Mouse (Mus musculus): Measurements from ENCODE around the gene Slc9a3r1. TPM values are rescaled to one million over a fixed set of nuclear protein-coding genes. Genes with fewer than 3 reads are reported as not detected.

Gene Slc9a3r1
- polyA plus RNA-seq (2016; fragmentation: Nextera tagmentation; extraction: Ambion mirVana): 36.8 and 37.8 TPM in 2 replicates

- H3K4me3 ChIP-seq: peak within 1 kb of the TSS; percentile 69
- peaks cover 55% of the 10 kb centered on the region for H3K4me1 ChIP-seq
- under 1% methylated on average over 47 of the region's 47 CpGs for WGBS
Observed at GRCm38 (mm10) chr11:115162832-115163480, at the start of gene Slc9a3r1. Gene Slc9a3r1, plus strand, starts transcription at chr11:115163341.

GRCm38 (mm10) chr11:115119409-115119808, 43.7 kb upstream of the Slc9a3r1 start:
- H3K4me3 ChIP-seq: no peak overlapping the region
- 79% methylated on average over 9 of the region's 9 CpGs for WGBS
- H3K4me1 ChIP-seq: no peaks in the 10 kb centered on the region
- no peaks in the 10 kb centered on the region for H3K36me3 ChIP-seq
- DNase-seq (ENCODE audit: low spot score): no peak
- no peaks in the 10 kb centered on the region for H3K9me3 ChIP-seq (replicated peaks)
- H3K27ac ChIP-seq (replicated peaks): no peak overlapping the region
- no peaks in the 10 kb centered on the region for H3K27me3 ChIP-seq (ENCODE audit: low read depth, poor library complexity, severe bottlenecking)

More at GRCm38 (mm10) chr11:115162832-115163480, at the start of gene Slc9a3r1:
- peak; percentile 98 for DNase-seq (ENCODE audit: low spot score)
- Histone ChIP-seq H3K27me3 (ENCODE audit: low read depth, poor library complexity, severe bottlenecking) (peaks cover 69% of the 10 kb centered on the region), H3K27ac (replicated peaks) (peak within 1 kb of the TSS; percentile 84), H3K9me3 (replicated peaks) (no peaks in the 10 kb centered on the region), H3K36me3 (no peaks in the 10 kb centered on the region)

- DNase-seq (ENCODE audit: low spot score): no peak
- H3K27me3 ChIP-seq (ENCODE audit: low read depth, poor library complexity, severe bottlenecking): no peaks in the 10 kb centered on the region
- no peaks in the 10 kb centered on the region for H3K9me3 ChIP-seq (replicated peaks)
- H3K4me3 ChIP-seq: no peak overlapping the region
- H3K36me3 ChIP-seq: no peaks in the 10 kb centered on the region
- no peak overlapping the region for H3K27ac ChIP-seq (replicated peaks)
- 86% methylated on average over 4 of the region's 4 CpGs for WGBS
- H3K4me1 ChIP-seq: no peaks in the 10 kb centered on the region
Observed at GRCm38 (mm10) chr11:115128483-115128882, 34.7 kb upstream of the Slc9a3r1 start.

- Histone ChIP-seq H3K9me3 (replicated peaks) (no peaks in the 10 kb centered on the region), H3K4me3 (no peak overlapping the region), H3K27me3 (ENCODE audit: low read depth, poor library complexity, severe bottlenecking) (no peaks in the 10 kb centered on the region), H3K27ac (replicated peaks) (no peak overlapping the region), H3K36me3 (no peaks in the 10 kb centered on the region), H3K4me1 (no peaks in the 10 kb centered on the region)
- 91% methylated on average over 13 of the region's 13 CpGs for WGBS
- no peak for DNase-seq (ENCODE audit: low spot score)
Observed at GRCm38 (mm10) chr11:115129508-115130126, 33.5 kb upstream of the Slc9a3r1 start.

GRCm38 (mm10) chr11:115131768-115132381, 31.3 kb upstream of the Slc9a3r1 start:
- Histone ChIP-seq H3K27me3 (ENCODE audit: low read depth, poor library complexity, severe bottlenecking) (no peaks in the 10 kb centered on the region), H3K4me3 (no peak overlapping the region), H3K9me3 (replicated peaks) (no peaks in the 10 kb centered on the region), H3K27ac (replicated peaks) (no peak overlapping the region), H3K4me1 (no peaks in the 10 kb centered on the region), H3K36me3 (no peaks in the 10 kb centered on the region)
- DNase-seq (ENCODE audit: low spot score): no peak
- 90% methylated on average over 8 of the region's 8 CpGs for WGBS

- H3K4me3 ChIP-seq: no peak within 1 kb of the TSS
- H3K27ac ChIP-seq (replicated peaks): no peak within 1 kb of the TSS
- no peaks in the 10 kb centered on the region for H3K9me3 ChIP-seq (replicated peaks)
- no peaks in the 10 kb centered on the region for H3K36me3 ChIP-seq
- WGBS: 84% methylated on average over 8 of the region's 8 CpGs
- no peaks in the 10 kb centered on the region for H3K4me1 ChIP-seq
- DNase-seq (ENCODE audit: low spot score): no peak
- no peaks in the 10 kb centered on the region for H3K27me3 ChIP-seq (ENCODE audit: low read depth, poor library complexity, severe bottlenecking)
Observed at GRCm38 (mm10) chr11:115133800-115134199, 29.3 kb upstream of the Slc9a3r1 start, which contains the start of gene Cd300lf. Gene Cd300lf, minus strand, starts transcription at chr11:115133992.

- 85% methylated on average over 5 of the region's 5 CpGs for WGBS
- H3K27ac ChIP-seq (replicated peaks): no peak overlapping the region
Observed at GRCm38 (mm10) chr11:115138597-115139262, 24.4 kb upstream of the Slc9a3r1 start.

GRCm38 (mm10) chr11:115141970-115142369, 21.2 kb upstream of the Slc9a3r1 start:
- H3K36me3 ChIP-seq: no peaks in the 10 kb centered on the region
- no peaks in the 10 kb centered on the region for H3K9me3 ChIP-seq (replicated peaks)
- no peaks in the 10 kb centered on the region for H3K27me3 ChIP-seq (ENCODE audit: low read depth, poor library complexity, severe bottlenecking)
- no peak overlapping the region for H3K27ac ChIP-seq (replicated peaks)
- 94% methylated on average over 2 of the region's 2 CpGs for WGBS
- 0 out of 2 replicates have a peak, but pooled peaks cover 4% of the 10 kb centered on the region for H3K4me1 ChIP-seq
- no peak overlapping the region for H3K4me3 ChIP-seq
- no peak for DNase-seq (ENCODE audit: low spot score)

More at GRCm38 (mm10) chr11:115138597-115139262, 24.4 kb upstream of the Slc9a3r1 start:
- no peaks in the 10 kb centered on the region for H3K36me3 ChIP-seq
- no peak for DNase-seq (ENCODE audit: low spot score)
- H3K27me3 ChIP-seq (ENCODE audit: low read depth, poor library complexity, severe bottlenecking): no peaks in the 10 kb centered on the region
- H3K9me3 ChIP-seq (replicated peaks): no peaks in the 10 kb centered on the region
- H3K4me3 ChIP-seq: no peak overlapping the region
- no peaks in the 10 kb centered on the region for H3K4me1 ChIP-seq

GRCm38 (mm10) chr11:115147813-115148212, 15.3 kb upstream of the Slc9a3r1 start:
- no peak overlapping the region for H3K4me3 ChIP-seq
- 91% methylated on average over 4 of the region's 4 CpGs for WGBS
- no peak overlapping the region for H3K27ac ChIP-seq (replicated peaks)
- H3K4me1 ChIP-seq: peaks cover 21% of the 10 kb centered on the region
- DNase-seq (ENCODE audit: low spot score): no peak
- H3K27me3 ChIP-seq (ENCODE audit: low read depth, poor library complexity, severe bottlenecking): peaks cover 16% of the 10 kb centered on the region
- 0 out of 2 replicates have a peak, but pooled peaks cover 3% of the 10 kb centered on the region for H3K9me3 ChIP-seq (replicated peaks)
- H3K36me3 ChIP-seq: no peaks in the 10 kb centered on the region

GRCm38 (mm10) chr11:115150741-115151254, 12.3 kb upstream of the Slc9a3r1 start:
- no peak for DNase-seq (ENCODE audit: low spot score)
- WGBS: 86% methylated on average over 6 of the region's 6 CpGs
- 0 out of 2 replicates have a peak, but pooled peaks cover 3% of the 10 kb centered on the region for H3K9me3 ChIP-seq (replicated peaks)

GRCm38 (mm10) chr11:115151755-115152429, 11.2 kb upstream of the Slc9a3r1 start:
- Histone ChIP-seq H3K27me3 (ENCODE audit: low read depth, poor library complexity, severe bottlenecking) (peaks cover 57% of the 10 kb centered on the region), H3K36me3 (no peaks in the 10 kb centered on the region), H3K9me3 (replicated peaks) (0 out of 2 replicates have a peak, but pooled peaks cover 3% of the 10 kb centered on the region), H3K4me3 (peak overlapping the region; percentile 53), H3K27ac (replicated peaks) (peak overlapping the region; percentile 77), H3K4me1 (peaks cover 40% of the 10 kb centered on the region)
- WGBS: 8% methylated on average over 15 of the region's 15 CpGs
- peak; percentile 90 for DNase-seq (ENCODE audit: low spot score)

More at GRCm38 (mm10) chr11:115150741-115151254, 12.3 kb upstream of the Slc9a3r1 start:
- peaks cover 46% of the 10 kb centered on the region for H3K27me3 ChIP-seq (ENCODE audit: low read depth, poor library complexity, severe bottlenecking)
- peaks cover 40% of the 10 kb centered on the region for H3K4me1 ChIP-seq
- H3K4me3 ChIP-seq: no peak overlapping the region
- H3K27ac ChIP-seq (replicated peaks): no peak overlapping the region
- H3K36me3 ChIP-seq: no peaks in the 10 kb centered on the region

GRCm38 (mm10) chr11:115153088-115153487, 10.1 kb upstream of the Slc9a3r1 start:
- Histone ChIP-seq H3K36me3 (no peaks in the 10 kb centered on the region), H3K27me3 (ENCODE audit: low read depth, poor library complexity, severe bottlenecking) (peaks cover 69% of the 10 kb centered on the region), H3K4me1 (peaks cover 49% of the 10 kb centered on the region), H3K9me3 (replicated peaks) (0 out of 2 replicates have a peak, but pooled peaks cover 3% of the 10 kb centered on the region), H3K4me3 (no peak overlapping the region), H3K27ac (replicated peaks) (no peak overlapping the region)
- 83% methylated on average over 9 of the region's 9 CpGs for WGBS
- no peak for DNase-seq (ENCODE audit: low spot score)

All from midbrain, embryonic 10.5 days (tissue).